Mouse (Mus musculus): ENCODE measurements around the gene Smim22. TPM values are rescaled to one million over a fixed set of nuclear protein-coding genes. Genes with fewer than 3 reads are reported as not detected.

Smim22 gene
- total RNA-seq (2014; fragmentation: Nextera tagmentation) (not detected in 2 replicates), total RNA-seq (2017) (not detected in 2 replicates), polyA plus RNA-seq (2012) (not detected in 2 replicates)

GRCm38 (mm10) chr16:5007067-5007466 lies at the start of gene Smim22:
Smim22 (plus strand) TSS chr16:5007288.
- H3K4me1 ChIP-seq (ENCODE audit: insufficient read depth, low read depth, low read length): peaks cover 22% of the 10 kb centered on the region
- no peak within 1 kb of the TSS for H3K4me3 ChIP-seq (ENCODE audit: low read depth, low read length)
- no peak for DNase-seq (ENCODE audit: low spot score)
- ATAC-seq (ENCODE audit: extremely low read depth, insufficient number of reproducible peaks, low FRiP score, poor library complexity, severe bottlenecking): no peak
- H3K9me3 ChIP-seq (replicated peaks): no peaks in the 10 kb centered on the region
- peaks cover 39% of the 10 kb centered on the region for H3K36me3 ChIP-seq (replicated peaks)
- H3K27me3 ChIP-seq (ENCODE audit: insufficient read depth, low read length): peaks cover 8% of the 10 kb centered on the region; the same call in 1 of the 2 replicates
- no peak for TF ChIP-seq GATA1 (IDR thresholded peaks at IDR 0.05; ENCODE audit: borderline replicate concordance, low read length)
- no peak for TF ChIP-seq GATA2 (IDR thresholded peaks at IDR 0.05; ENCODE audit: borderline replicate concordance, low read depth, low read length)
- no peak for TF ChIP-seq POLR2AphosphoS5 (IDR thresholded peaks at IDR 0.05; ENCODE audit: insufficient replicate concordance, low read depth, low read length)
- no peak for TF ChIP-seq CTCF (IDR thresholded peaks at IDR 0.05; ENCODE audit: low read depth, low read length)
- TF ChIP-seq TAL1 (conservative IDR thresholded peaks at IDR 0.05; ENCODE audit: low read depth, low read length): no peak

GRCm38 (mm10) chr16:4957446-4957845 lies 49.6 kb upstream of the Smim22 start:
- Histone ChIP-seq H3K36me3 (replicated peaks) (peaks cover 91% of the 10 kb centered on the region), H3K27me3 (ENCODE audit: insufficient read depth, low read length) (no peaks in the 10 kb centered on the region), H3K4me1 (ENCODE audit: insufficient read depth, low read depth, low read length) (peaks cover 18% of the 10 kb centered on the region), H3K4me3 (ENCODE audit: low read depth, low read length) (no peak overlapping the region), H3K9me3 (replicated peaks) (no peaks in the 10 kb centered on the region)
- ATAC-seq (ENCODE audit: extremely low read depth, insufficient number of reproducible peaks, low FRiP score, poor library complexity, severe bottlenecking) (no peak), DNase-seq (ENCODE audit: low spot score) (no peak)
- no peak for TF ChIP-seq TAL1 (conservative IDR thresholded peaks at IDR 0.05; ENCODE audit: low read depth, low read length)
- TF ChIP-seq GATA1 (IDR thresholded peaks at IDR 0.05; ENCODE audit: borderline replicate concordance, low read length): no peak
- no peak for TF ChIP-seq GATA2 (IDR thresholded peaks at IDR 0.05; ENCODE audit: borderline replicate concordance, low read depth, low read length)
- TF ChIP-seq POLR2AphosphoS5 (IDR thresholded peaks at IDR 0.05; ENCODE audit: insufficient replicate concordance, low read depth, low read length): no peak
- TF ChIP-seq CTCF (IDR thresholded peaks at IDR 0.05; ENCODE audit: low read depth, low read length): no peak

- DNase-seq (ENCODE audit: low spot score) (no peak), ATAC-seq (ENCODE audit: extremely low read depth, insufficient number of reproducible peaks, low FRiP score, poor library complexity, severe bottlenecking) (no peak)
- Histone ChIP-seq H3K4me1 (ENCODE audit: insufficient read depth, low read depth, low read length) (peaks cover 35% of the 10 kb centered on the region), H3K36me3 (replicated peaks) (peaks cover 65% of the 10 kb centered on the region), H3K9me3 (replicated peaks) (no peaks in the 10 kb centered on the region), H3K4me3 (ENCODE audit: low read depth, low read length) (no peak overlapping the region), H3K27me3 (ENCODE audit: insufficient read depth, low read length) (no peaks in the 10 kb centered on the region)
- TF ChIP-seq POLR2AphosphoS5 (IDR thresholded peaks at IDR 0.05; ENCODE audit: insufficient replicate concordance, low read depth, low read length) (no peak), GATA1 (IDR thresholded peaks at IDR 0.05; ENCODE audit: borderline replicate concordance, low read length) (no peak), GATA2 (IDR thresholded peaks at IDR 0.05; ENCODE audit: borderline replicate concordance, low read depth, low read length) (no peak), TAL1 (conservative IDR thresholded peaks at IDR 0.05; ENCODE audit: low read depth, low read length) (no peak), CTCF (IDR thresholded peaks at IDR 0.05; ENCODE audit: low read depth, low read length) (no peak)
These were observed 46.8 kb upstream of the Smim22 start for GRCm38 (mm10) chr16:4960260-4960659.

GRCm38 (mm10) chr16:4963346-4963745 lies 43.7 kb upstream of the Smim22 start:
- no peak for ATAC-seq (ENCODE audit: extremely low read depth, insufficient number of reproducible peaks, low FRiP score, poor library complexity, severe bottlenecking)
- Histone ChIP-seq H3K9me3 (replicated peaks) (no peaks in the 10 kb centered on the region), H3K36me3 (replicated peaks) (peaks cover 42% of the 10 kb centered on the region), H3K4me1 (ENCODE audit: insufficient read depth, low read depth, low read length) (peaks cover 43% of the 10 kb centered on the region), H3K27me3 (ENCODE audit: insufficient read depth, low read length) (no peaks in the 10 kb centered on the region), H3K4me3 (ENCODE audit: low read depth, low read length) (peak overlapping the region; percentile 90)
- peak; percentile 19 for DNase-seq (ENCODE audit: low spot score)
- TF ChIP-seq CTCF (IDR thresholded peaks at IDR 0.05; ENCODE audit: low read depth, low read length) (no peak), TAL1 (conservative IDR thresholded peaks at IDR 0.05; ENCODE audit: low read depth, low read length) (no peak), POLR2AphosphoS5 (IDR thresholded peaks at IDR 0.05; ENCODE audit: insufficient replicate concordance, low read depth, low read length) (no peak), GATA1 (IDR thresholded peaks at IDR 0.05; ENCODE audit: borderline replicate concordance, low read length) (no peak), GATA2 (IDR thresholded peaks at IDR 0.05; ENCODE audit: borderline replicate concordance, low read depth, low read length) (no peak)

- peaks cover 44% of the 10 kb centered on the region for H3K4me1 ChIP-seq (ENCODE audit: insufficient read depth, low read depth, low read length)
- TF ChIP-seq TAL1 (conservative IDR thresholded peaks at IDR 0.05; ENCODE audit: low read depth, low read length) (no peak), GATA1 (IDR thresholded peaks at IDR 0.05; ENCODE audit: borderline replicate concordance, low read length) (no peak), CTCF (IDR thresholded peaks at IDR 0.05; ENCODE audit: low read depth, low read length) (no peak), GATA2 (IDR thresholded peaks at IDR 0.05; ENCODE audit: borderline replicate concordance, low read depth, low read length) (no peak)
- DNase-seq (ENCODE audit: low spot score): peak; percentile 98
These were observed 43.0 kb upstream of the Smim22 start, which contains the start of gene Anks3 for GRCm38 (mm10) chr16:4963797-4964709. Anks3 (minus strand) TSS chr16:4964205.

GRCm38 (mm10) chr16:4964731-4965391 lies 42.2 kb upstream of the Smim22 start:
- peaks cover 48% of the 10 kb centered on the region for H3K4me1 ChIP-seq (ENCODE audit: insufficient read depth, low read depth, low read length)
- peaks cover 3% of the 10 kb centered on the region; the same call in 1 of the 2 replicates for H3K27me3 ChIP-seq (ENCODE audit: insufficient read depth, low read length)
- peaks cover 31% of the 10 kb centered on the region for H3K36me3 ChIP-seq (replicated peaks)
- no peak for TF ChIP-seq GATA2 (IDR thresholded peaks at IDR 0.05; ENCODE audit: borderline replicate concordance, low read depth, low read length)
- peak overlapping the region; percentile 90 for H3K4me3 ChIP-seq (ENCODE audit: low read depth, low read length)
- ATAC-seq (ENCODE audit: extremely low read depth, insufficient number of reproducible peaks, low FRiP score, poor library complexity, severe bottlenecking) (no peak), DNase-seq (ENCODE audit: low spot score) (no peak)
- no peaks in the 10 kb centered on the region for H3K9me3 ChIP-seq (replicated peaks)

More at GRCm38 (mm10) chr16:4963797-4964709, 43.0 kb upstream of the Smim22 start, which contains the start of gene Anks3:
- Histone ChIP-seq H3K4me3 (ENCODE audit: low read depth, low read length) (peak within 1 kb of the TSS; percentile 90), H3K9me3 (replicated peaks) (no peaks in the 10 kb centered on the region), H3K36me3 (replicated peaks) (peaks cover 38% of the 10 kb centered on the region), H3K27me3 (ENCODE audit: insufficient read depth, low read length) (peaks cover 2% of the 10 kb centered on the region; the same call in 1 of the 2 replicates)
- peak; percentile 87 for ATAC-seq (ENCODE audit: extremely low read depth, insufficient number of reproducible peaks, low FRiP score, poor library complexity, severe bottlenecking)
